Mouse (Mus musculus) liver, embryonic 11.5 days (tissue): ENCODE results near the gene Zfp568. TPM values are rescaled to one million over a fixed set of nuclear protein-coding genes. Genes with fewer than 3 reads are reported as not detected.
"Not testable (repeated sequence)": the region's sequence is repeated elsewhere in the genome, so short reads cannot be mapped to it uniquely, and the experiment has no call there.

Experiments used
- ATAC-seq: fragments of 200-750 bp; cut with Nextera tagmentation; replicated peaks from 2 replicates; pipeline ENCODE4 v1.8.0; 2017; ENCODE audit warnings: moderate number of reproducible peaks, mild to moderate bottlenecking, moderate TSS enrichment, moderate library complexity; ENCODE audit not compliant: low FRiP score
- DNase-seq: peaks from one replicate; pipeline ENCODE4 v3.0.0-alpha.2; 2017; ENCODE audit warnings: low spot score
- H3K27ac ChIP-seq: fragments of 300-500 bp; sonication (generic); 2 replicates; pipeline ENCODE4 v1.5.1; 2014; ENCODE audit warnings: mild to moderate bottlenecking, low read depth, low read length, control low read depth
- H3K27me3 ChIP-seq: fragments of 300-500 bp; sonication (generic); replicated peaks from 2 replicates; pipeline ENCODE4 v1.6.1; 2014; ENCODE audit warnings: low read length, mixed read lengths; ENCODE audit not compliant: control insufficient read depth, insufficient read depth
- H3K36me3 ChIP-seq: fragments of 300-500 bp; sonication (generic); 2 replicates; pipeline ENCODE4 v1.6.1; 2014; ENCODE audit warnings: mild to moderate bottlenecking, low read length, moderate library complexity, mixed read lengths; ENCODE audit not compliant: control insufficient read depth, insufficient read depth
- H3K4me1 ChIP-seq: fragments of 300-500 bp; sonication (generic); replicated peaks from 2 replicates; pipeline ENCODE4 v1.6.1; 2014; ENCODE audit warnings: low read length, mixed read lengths; ENCODE audit not compliant: control insufficient read depth, insufficient read depth
- H3K4me2 ChIP-seq: fragments of 300-500 bp; sonication (generic); 2 replicates; pipeline ENCODE4 v1.6.1; 2014; ENCODE audit warnings: mild to moderate bottlenecking, control low read depth, moderate library complexity
- H3K4me3 ChIP-seq: fragments of 300-500 bp; sonication (generic); 2 replicates; pipeline ENCODE4 v1.5.1; 2014; ENCODE audit warnings: low read depth, low read length, control low read depth
- H3K9ac ChIP-seq: fragments of 300-500 bp; sonication (generic); 2 replicates; pipeline ENCODE4 v1.6.1; 2014; ENCODE audit warnings: low read depth, low read length, control low read depth
- H3K9me3 ChIP-seq: fragments of 300-500 bp; sonication (generic); 2 replicates; pipeline ENCODE4 v1.6.1; 2016; ENCODE audit warnings: low read length, inconsistent platforms, mixed read lengths; ENCODE audit not compliant: control insufficient read depth
- WGBS: fragments of 180-500 bp; shearing (Covaris S2); extraction: QIAGEN DNeasy Blood & Tissue Kit; methylation state at CpG from one replicate; pipeline ENCODE4 v1.1.7; 2014; 5-methylcytosine and 5-hydroxymethylcytosine counted together
- polyA plus RNA-seq: library from polyadenylated mRNA; unstranded; fragments of >200 nt; fragmentation: Nextera tagmentation; extraction: Ambion mirVana; gene quantifications from 2 replicates; pipeline ENCODE4 v1.2.1, GENCODE M21; 2014

The Zfp568 gene
- polyA plus RNA-seq, 1 experiment from 2014 or later, result 23.6 TPM

GRCm38 (mm10) chr7:29954731-29955130 is 29.0 kb upstream of the Zfp568 start:
- Histone ChIP-seq H3K36me3 (peaks cover 5% of the 10 kb centered on the region; the same call in 1 of the 2 replicates), H3K4me2 (peak overlapping the region; percentile 80), H3K27ac (peak overlapping the region; percentile 90; the same call in 1 of the 2 replicates), H3K9me3 (no peaks in the 10 kb centered on the region), H3K9ac (peak overlapping the region; percentile 94), H3K4me1 (peaks cover 3% of the 10 kb centered on the region; the same call in 1 of the 2 replicates), H3K4me3 (peak overlapping the region; percentile 71), H3K27me3 (no peaks in the 10 kb centered on the region)
- ATAC-seq (no peak), DNase-seq (no peak)
- 15% methylated on average over 4 of the region's 4 CpGs for WGBS

DNA sequence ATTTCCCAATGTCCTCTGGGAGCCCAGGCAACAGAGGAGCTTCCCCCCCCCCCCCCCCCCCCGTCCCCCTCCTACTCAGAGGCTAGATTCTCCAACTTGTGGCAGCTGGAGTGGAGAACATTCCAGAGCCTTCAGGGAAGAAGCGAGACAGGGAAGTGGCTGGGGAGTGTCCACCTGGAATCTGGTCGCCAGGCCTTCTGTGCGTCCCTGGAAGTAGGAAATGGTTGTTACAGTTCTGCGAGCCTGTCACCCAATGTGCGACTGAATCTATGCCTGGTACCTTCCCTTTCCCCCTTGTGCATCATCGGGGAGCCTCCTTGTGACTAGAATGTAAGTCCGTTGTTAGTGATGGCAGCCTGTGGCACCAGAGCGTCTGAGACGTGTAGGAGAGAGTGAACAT is 27.5 kb upstream of the Zfp568 start:
- ATAC-seq (no peak), DNase-seq (no peak)
- WGBS, result 61% methylated on average over 10 of the region's 10 CpGs
- H3K4me2 ChIP-seq, result no peak overlapping the region
- no peaks in the 10 kb centered on the region for H3K9me3 ChIP-seq
- H3K4me1 ChIP-seq, result peaks cover 3% of the 10 kb centered on the region; the same call in 1 of the 2 replicates
- H3K36me3 ChIP-seq, result no peaks in the 10 kb centered on the region
- no peaks in the 10 kb centered on the region for H3K27me3 ChIP-seq
- no peak overlapping the region for H3K4me3 ChIP-seq
- H3K27ac ChIP-seq, result no peak overlapping the region
- no peak overlapping the region for H3K9ac ChIP-seq

DNA sequence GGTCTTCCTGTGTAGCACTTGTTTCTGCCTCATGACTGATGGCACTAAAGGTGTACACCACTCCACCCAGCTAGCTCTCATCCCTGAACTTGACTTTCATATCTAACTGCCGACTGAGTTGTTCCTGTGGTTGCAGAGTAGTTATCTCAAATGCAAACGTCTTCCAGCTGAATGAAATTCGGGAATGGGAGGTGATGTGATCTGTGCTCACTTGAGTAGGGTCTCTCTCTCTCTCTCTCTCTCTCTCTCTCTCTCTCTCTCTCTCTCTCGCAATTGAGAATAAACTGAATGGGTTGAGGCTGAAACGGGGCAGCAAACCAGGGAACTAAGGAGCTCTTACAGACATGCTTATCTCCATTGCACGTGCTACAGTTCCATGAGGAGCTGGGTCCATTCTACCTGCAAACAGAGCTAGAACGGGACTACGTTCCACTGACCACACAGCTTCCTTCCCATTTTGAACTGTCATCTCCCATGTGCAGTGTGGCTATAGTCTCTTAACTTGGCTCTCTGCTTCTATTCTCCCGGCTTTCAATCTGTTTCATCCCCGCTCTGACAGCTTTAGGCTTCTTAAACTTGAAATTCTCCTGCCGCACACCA is 25.5 kb upstream of the Zfp568 start:
- no peak for DNase-seq
- WGBS, result 66% methylated on average over 11 of the region's 11 CpGs
- Histone ChIP-seq H3K36me3 (no peaks in the 10 kb centered on the region), H3K4me1 (peaks cover 3% of the 10 kb centered on the region; the same call in 1 of the 2 replicates), H3K9me3 (no peaks in the 10 kb centered on the region), H3K27me3 (no peaks in the 10 kb centered on the region), H3K4me3 (no peak overlapping the region), H3K9ac (no peak overlapping the region), H3K27ac (no peak overlapping the region), H3K4me2 (no peak overlapping the region)
- ATAC-seq, result no peak

GRCm38 (mm10) chr7:29959004-29959403 is 24.8 kb upstream of the Zfp568 start:
- Histone ChIP-seq H3K27ac (no peak overlapping the region), H3K9ac (no peak overlapping the region), H3K9me3 (no peaks in the 10 kb centered on the region), H3K4me3 (no peak overlapping the region), H3K4me2 (no peak overlapping the region), H3K27me3 (no peaks in the 10 kb centered on the region), H3K36me3 (no peaks in the 10 kb centered on the region), H3K4me1 (peaks cover 3% of the 10 kb centered on the region; the same call in 1 of the 2 replicates)
- DNase-seq (no peak), ATAC-seq (no peak)
- WGBS, result 54% methylated on average over 3 of the region's 3 CpGs

- not testable (repeated sequence) for H3K9ac ChIP-seq, H3K4me3 ChIP-seq, ATAC-seq, H3K9me3 ChIP-seq, H3K4me2 ChIP-seq, H3K4me1 ChIP-seq, H3K27me3 ChIP-seq, H3K36me3 ChIP-seq, DNase-seq, H3K27ac ChIP-seq
- 41% methylated on average over 34 of the region's 39 CpGs for WGBS
These were observed 18.5 kb upstream of the Zfp568 start for GRCm38 (mm10) chr7:29965115-29965810.

- no peak overlapping the region for H3K4me3 ChIP-seq
- no peaks in the 10 kb centered on the region for H3K36me3 ChIP-seq
- DNase-seq (no peak), ATAC-seq (no peak)
- 84% methylated on average over 9 of the region's 9 CpGs for WGBS
- 0 out of 2 replicates have a peak, but pooled peaks cover 2% of the 10 kb centered on the region for H3K9me3 ChIP-seq
- H3K4me2 ChIP-seq, result no peak overlapping the region
- no peaks in the 10 kb centered on the region for H3K27me3 ChIP-seq
- no peaks in the 10 kb centered on the region for H3K4me1 ChIP-seq
- no peak overlapping the region for H3K9ac ChIP-seq
- H3K27ac ChIP-seq, result no peak overlapping the region
These were observed 13.1 kb upstream of the Zfp568 start for GRCm38 (mm10) chr7:29970686-29971085.

GRCm38 (mm10) chr7:29980761-29981160 is 3.0 kb upstream of the Zfp568 start:
- Histone ChIP-seq H3K4me1 (0 out of 2 replicates have a peak, but pooled peaks cover 5% of the 10 kb centered on the region), H3K4me2 (no peak overlapping the region), H3K4me3 (no peak overlapping the region), H3K9ac (no peak overlapping the region), H3K27me3 (no peaks in the 10 kb centered on the region), H3K27ac (no peak overlapping the region), H3K9me3 (0 out of 2 replicates have a peak, but pooled peaks cover 3% of the 10 kb centered on the region), H3K36me3 (no peaks in the 10 kb centered on the region)
- no peak for ATAC-seq
- DNase-seq, result no peak
- 87% methylated on average over 1 of the region's 1 CpGs for WGBS

- no peaks in the 10 kb centered on the region for H3K27me3 ChIP-seq
- DNase-seq (no peak), ATAC-seq (no peak)
- no peak overlapping the region for H3K4me2 ChIP-seq
- H3K9me3 ChIP-seq, result 0 out of 2 replicates have a peak, but pooled peaks cover 3% of the 10 kb centered on the region
- H3K4me1 ChIP-seq, result 0 out of 2 replicates have a peak, but pooled peaks cover 5% of the 10 kb centered on the region
- no peak overlapping the region for H3K4me3 ChIP-seq
- 53% methylated on average over 5 of the region's 5 CpGs for whole genome bisulfite sequencing
- H3K36me3 ChIP-seq, result no peaks in the 10 kb centered on the region
- H3K27ac ChIP-seq, result no peak overlapping the region
- H3K9ac ChIP-seq, result no peak overlapping the region
These were observed 2.3 kb upstream of the Zfp568 start for GRCm38 (mm10) chr7:29981455-29981854.
